Mouse (Mus musculus) heart, adult 18-20 months (tissue): ENCODE measurements around the gene 4930519G04Rik. TPM values are rescaled to one million over a fixed set of nuclear protein-coding genes. Genes with fewer than 3 reads are reported as not detected.
"Not testable (repeated sequence)": the region's sequence is repeated elsewhere in the genome, so short reads cannot be mapped to it uniquely, and the experiment has no call there.

Source experiments
- DNase-seq, 2 experiments: peaks; one replicate each; pipeline ENCODE4 v3.0.0; 2021 to 2022; ENCODE audit warnings: mixed read lengths in 1 of 2
- total RNA-seq, 2 experiments: library from RNA; stranded (reverse); gene quantifications; 2 replicates each; pipeline ENCODE4 v1.2.3; 2021

Gene 4930519G04Rik
- total RNA-seq, 2 experiments from 2014 or later: not detected

GRCm38 (mm10) chr5:114842155-114842554 is 11.3 kb upstream of the 4930519G04Rik start:
- not testable (repeated sequence) for DNase-seq

GRCm38 (mm10) chr5:114842674-114843073 is 10.8 kb upstream of the 4930519G04Rik start:
- no peak for DNase-seq

GRCm38 (mm10) chr5:114844371-114844770 is 9.1 kb upstream of the 4930519G04Rik start:
- DNase-seq: not testable (repeated sequence)

GRCm38 (mm10) chr5:114851565-114852236 is 1.8 kb upstream of the 4930519G04Rik start:
- no peak for DNase-seq

- DNase-seq: no peak
Observed at GRCm38 (mm10) chr5:114858582-114858981, 5.1 kb downstream of the 4930519G04Rik start, which contains the start of gene Gm9936. Gene Gm9936, minus strand, starts transcription at chr5:114858682.

- peak; percentile 59 to 84 for DNase-seq
Observed at GRCm38 (mm10) chr5:114859253-114859652, 5.8 kb downstream of the 4930519G04Rik start.

GRCm38 (mm10) chr5:114861730-114862129 is 8.3 kb downstream of the 4930519G04Rik start:
- no peak for DNase-seq

- DNase-seq: no peak
Observed at GRCm38 (mm10) chr5:114864813-114865212, 11.3 kb downstream of the 4930519G04Rik start.

- no peak for DNase-seq
Observed at GRCm38 (mm10) chr5:114865279-114865678, 11.8 kb downstream of the 4930519G04Rik start.

- peak in 1 of 2 experiments; percentile 21 for DNase-seq
Observed at GRCm38 (mm10) chr5:114875858-114876257, 22.4 kb downstream of the 4930519G04Rik start.

GRCm38 (mm10) chr5:114876331-114876730 is 22.9 kb downstream of the 4930519G04Rik start:
- no peak for DNase-seq

- DNase-seq: no peak
Observed at GRCm38 (mm10) chr5:114877487-114877886, 24.0 kb downstream of the 4930519G04Rik start.

GRCm38 (mm10) chr5:114879399-114879798 is 25.9 kb downstream of the 4930519G04Rik start:
- no peak for DNase-seq

GRCm38 (mm10) chr5:114882319-114882718 is 28.9 kb downstream of the 4930519G04Rik start:
- not testable (repeated sequence) for DNase-seq

GRCm38 (mm10) chr5:114883022-114883421 is 29.6 kb downstream of the 4930519G04Rik start:
- no peak for DNase-seq

- DNase-seq: no peak
Observed at GRCm38 (mm10) chr5:114886801-114887200, 33.3 kb downstream of the 4930519G04Rik start.

- DNase-seq: no peak
Observed at GRCm38 (mm10) chr5:114888995-114889394, 35.5 kb downstream of the 4930519G04Rik start.

GRCm38 (mm10) chr5:114895542-114895941 is 42.1 kb downstream of the 4930519G04Rik start:
- DNase-seq: no peak

- no peak for DNase-seq
Observed at GRCm38 (mm10) chr5:114896688-114897373, 43.4 kb downstream of the 4930519G04Rik start, which contains the start of gene Oasl2. Gene Oasl2, plus strand, starts transcription at chr5:114896936.

GRCm38 (mm10) chr5:114897374-114897793 is 43.9 kb downstream of the 4930519G04Rik start:
- DNase-seq: peak; percentile 78 to 82

- no peak for DNase-seq
Observed at GRCm38 (mm10) chr5:114898857-114899256, 45.4 kb downstream of the 4930519G04Rik start.

- DNase-seq: peak; percentile 31 to 65
Observed at GRCm38 (mm10) chr5:114902413-114902812, 48.9 kb downstream of the 4930519G04Rik start.

- no peak for DNase-seq
Observed at GRCm38 (mm10) chr5:114908598-114909305, 55.3 kb downstream of the 4930519G04Rik start.
